Mouse (Mus musculus) adrenal gland, postnatal 14 days (tissue): ENCODE data around the gene Sost. TPM values are rescaled to one million over a fixed set of nuclear protein-coding genes. Genes with fewer than 3 reads are reported as not detected.

Source experiments
- DNase-seq: peaks from one replicate; pipeline ENCODE4 v3.0.0; 2021; ENCODE audit warnings: mixed read lengths
- total RNA-seq: library from RNA; stranded (reverse); gene quantifications from 2 replicates; pipeline ENCODE4 v1.2.3, GENCODE M21; 2021

Gene Sost
- total RNA-seq, 1 experiment from 2014 or later: not detected

- no peak for DNase-seq
Measured at GRCm38 (mm10) chr11:101983431-101983921, 16.7 kb upstream of the Sost start.

GRCm38 (mm10) chr11:101982981-101983411 lies 16.2 kb upstream of the Sost start:
- no peak for DNase-seq

- DNase-seq: no peak
Measured at GRCm38 (mm10) chr11:101981850-101982249, 15.0 kb upstream of the Sost start.

- no peak for DNase-seq
Measured at GRCm38 (mm10) chr11:101980603-101981157, 13.9 kb upstream of the Sost start.

- DNase-seq: no peak
Measured at GRCm38 (mm10) chr11:101979140-101979539, 12.3 kb upstream of the Sost start.

GRCm38 (mm10) chr11:101976949-101977348 lies 10.1 kb upstream of the Sost start:
- DNase-seq: no peak

- DNase-seq: peak; percentile 56
Measured at GRCm38 (mm10) chr11:101974923-101975322, 8.1 kb upstream of the Sost start.

GRCm38 (mm10) chr11:101974181-101974580 lies 7.4 kb upstream of the Sost start:
- DNase-seq: no peak

- DNase-seq: no peak
Measured at GRCm38 (mm10) chr11:101973496-101973895, 6.7 kb upstream of the Sost start.

- no peak for DNase-seq
Measured at GRCm38 (mm10) chr11:101972651-101973050, 5.8 kb upstream of the Sost start.

GRCm38 (mm10) chr11:101972097-101972496 lies 5.3 kb upstream of the Sost start:
- DNase-seq: no peak

- DNase-seq: peak; percentile 74
Measured at GRCm38 (mm10) chr11:101971410-101971809, 4.6 kb upstream of the Sost start.

- no peak for DNase-seq
Measured at GRCm38 (mm10) chr11:101969835-101970234, 3.0 kb upstream of the Sost start.

- DNase-seq: peak; percentile 87
Measured at GRCm38 (mm10) chr11:101968791-101969190, 2.0 kb upstream of the Sost start.

GRCm38 (mm10) chr11:101968311-101968710 lies 1.5 kb upstream of the Sost start:
- DNase-seq: no peak

GRCm38 (mm10) chr11:101965553-101965952 lies 1.3 kb downstream of the Sost start:
- no peak for DNase-seq

- no peak for DNase-seq
Measured at GRCm38 (mm10) chr11:101964647-101965046, 2.2 kb downstream of the Sost start.

- peak; percentile 64 for DNase-seq
Measured at GRCm38 (mm10) chr11:101963473-101964291, 3.1 kb downstream of the Sost start.

GRCm38 (mm10) chr11:101963043-101963442 lies 3.8 kb downstream of the Sost start:
- no peak for DNase-seq

- no peak for DNase-seq
Measured at GRCm38 (mm10) chr11:101957476-101957875, 9.3 kb downstream of the Sost start.

GRCm38 (mm10) chr11:101953441-101953840 lies 13.4 kb downstream of the Sost start:
- DNase-seq: no peak

- DNase-seq: peak; percentile 54
Measured at GRCm38 (mm10) chr11:101952541-101953341, 14.1 kb downstream of the Sost start.

- DNase-seq: no peak
Measured at GRCm38 (mm10) chr11:101950021-101950420, 16.8 kb downstream of the Sost start.
